Mouse (Mus musculus): ENCODE data around the gene A030014E15Rik.
"Not testable (repeated sequence)": the region's sequence is repeated elsewhere in the genome, so short reads cannot be mapped to it uniquely, and the experiment has no call there.

Gene A030014E15Rik

GRCm38 (mm10) chr1:82924650-82925049 lies at the start of gene A030014E15Rik:
Gene A030014E15Rik, plus strand, starts transcription at chr1:82924917.
- DNase-seq (ENCODE audit: low spot score): no peak

GRCm38 (mm10) chr1:82879172-82879571 lies 45.5 kb upstream of the A030014E15Rik start:
- no peak for DNase-seq (ENCODE audit: low spot score)

GRCm38 (mm10) chr1:82880196-82880595 lies 44.5 kb upstream of the A030014E15Rik start:
- DNase-seq (ENCODE audit: low spot score): no peak

- DNase-seq (ENCODE audit: low spot score): no peak
These were observed 31.4 kb upstream of the A030014E15Rik start for GRCm38 (mm10) chr1:82893269-82893668.

- DNase-seq (ENCODE audit: low spot score): no peak
These were observed 24.1 kb upstream of the A030014E15Rik start for GRCm38 (mm10) chr1:82900567-82900966.

GRCm38 (mm10) chr1:82901201-82901600 lies 23.5 kb upstream of the A030014E15Rik start:
- no peak for DNase-seq (ENCODE audit: low spot score)

GRCm38 (mm10) chr1:82905886-82906285 lies 18.8 kb upstream of the A030014E15Rik start:
- no peak for DNase-seq (ENCODE audit: low spot score)

GRCm38 (mm10) chr1:82913025-82913424 lies 11.7 kb upstream of the A030014E15Rik start, which contains the start of gene A030005L19Rik:
Gene A030005L19Rik, plus strand, starts transcription at chr1:82913325.
- DNase-seq (ENCODE audit: low spot score): no peak

GRCm38 (mm10) chr1:82913434-82913833 lies 11.3 kb upstream of the A030014E15Rik start:
- DNase-seq (ENCODE audit: low spot score): not testable (repeated sequence)

- DNase-seq (ENCODE audit: low spot score): not testable (repeated sequence)
These were observed 5.8 kb downstream of the A030014E15Rik start for GRCm38 (mm10) chr1:82930558-82930957.

GRCm38 (mm10) chr1:82931326-82931725 lies 6.6 kb downstream of the A030014E15Rik start, which contains the start of gene Gm6217:
Gene Gm6217, minus strand, starts transcription at chr1:82931399.
- not testable (repeated sequence) for DNase-seq (ENCODE audit: low spot score)

- no peak for DNase-seq (ENCODE audit: low spot score)
These were observed 13.9 kb downstream of the A030014E15Rik start for GRCm38 (mm10) chr1:82938666-82939065.

GRCm38 (mm10) chr1:82942505-82942904 lies 17.8 kb downstream of the A030014E15Rik start:
- not testable (repeated sequence) for DNase-seq (ENCODE audit: low spot score)

- DNase-seq (ENCODE audit: low spot score): not testable (repeated sequence)
These were observed 18.6 kb downstream of the A030014E15Rik start, which contains the start of gene A030003K21Rik for GRCm38 (mm10) chr1:82943295-82943694. Gene A030003K21Rik, minus strand, starts transcription at chr1:82943388.

GRCm38 (mm10) chr1:82946029-82946428 lies 21.3 kb downstream of the A030014E15Rik start:
- not testable (repeated sequence) for DNase-seq (ENCODE audit: low spot score)

- DNase-seq (ENCODE audit: low spot score): no peak
These were observed 23.9 kb downstream of the A030014E15Rik start for GRCm38 (mm10) chr1:82948601-82949000.

GRCm38 (mm10) chr1:82955913-82956312 lies 31.2 kb downstream of the A030014E15Rik start, which contains the start of gene Gm7544:
Gene Gm7544, minus strand, starts transcription at chr1:82956013.
- DNase-seq (ENCODE audit: low spot score): not testable (repeated sequence)

- DNase-seq (ENCODE audit: low spot score): no peak
These were observed 35.2 kb downstream of the A030014E15Rik start, which contains the start of gene Gm47955 for GRCm38 (mm10) chr1:82959870-82960385. Gene Gm47955, plus strand, starts transcription at chr1:82960286.

- DNase-seq (ENCODE audit: low spot score): no peak
These were observed 41.7 kb downstream of the A030014E15Rik start for GRCm38 (mm10) chr1:82966413-82966812.

- no peak for DNase-seq (ENCODE audit: low spot score)
These were observed 47.3 kb downstream of the A030014E15Rik start for GRCm38 (mm10) chr1:82972046-82972445.

- DNase-seq (ENCODE audit: low spot score): no peak
These were observed 48.5 kb downstream of the A030014E15Rik start for GRCm38 (mm10) chr1:82973244-82973643.

- no peak for DNase-seq (ENCODE audit: low spot score)
These were observed 49.2 kb downstream of the A030014E15Rik start for GRCm38 (mm10) chr1:82973901-82974300.

GRCm38 (mm10) chr1:82974342-82974741 lies 49.6 kb downstream of the A030014E15Rik start:
- DNase-seq (ENCODE audit: low spot score): no peak

Measured in urinary bladder, postnatal 25 days (tissue).